Mouse (Mus musculus) thymus, postnatal 14 days (tissue): ENCODE results near the gene Rab42.
A peak's percentile ranks its signal among the peaks of the same experiment; 100 is the strongest.

Experiments
- DNase-seq: peaks from one replicate; pipeline ENCODE4 v3.0.0; 2021

Rab42 gene

DNA sequence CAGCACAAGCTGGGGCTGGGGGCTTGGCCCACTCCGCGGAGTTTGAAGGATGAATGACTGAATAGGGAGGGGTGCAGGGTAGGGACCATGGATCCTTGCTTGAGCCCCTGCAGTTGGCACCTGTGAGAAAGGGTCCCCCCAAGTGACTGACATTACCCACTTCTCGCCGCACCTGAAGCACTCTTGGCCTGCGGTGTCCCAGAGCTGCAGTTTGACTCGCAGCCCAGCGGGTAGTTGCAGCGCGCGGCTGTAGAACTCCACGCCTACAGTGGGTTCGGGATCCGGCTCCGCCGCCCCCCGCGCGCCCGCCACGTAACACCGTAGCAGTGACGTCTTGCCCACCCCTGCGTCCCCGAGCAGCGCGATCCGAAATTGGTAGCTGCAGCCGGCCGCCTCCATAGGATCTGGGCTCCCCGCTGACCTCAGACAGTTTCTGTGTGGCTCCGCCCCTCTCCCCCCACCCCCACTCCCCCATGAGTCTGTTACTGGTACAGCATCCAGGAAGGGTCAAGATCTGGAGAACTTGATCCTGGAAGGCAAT, at the start of gene Rab42:
Rab42 (minus strand) TSS at position 447 of the 541 bp plus-strand sequence.
- peak; percentile 68 for DNase-seq

GRCm38 (mm10) chr4:132352739-132353138, 49.6 kb upstream of the Rab42 start:
- peak; percentile 15 for DNase-seq

GRCm38 (mm10) chr4:132351401-132351800, 48.2 kb upstream of the Rab42 start:
- no peak for DNase-seq

DNA sequence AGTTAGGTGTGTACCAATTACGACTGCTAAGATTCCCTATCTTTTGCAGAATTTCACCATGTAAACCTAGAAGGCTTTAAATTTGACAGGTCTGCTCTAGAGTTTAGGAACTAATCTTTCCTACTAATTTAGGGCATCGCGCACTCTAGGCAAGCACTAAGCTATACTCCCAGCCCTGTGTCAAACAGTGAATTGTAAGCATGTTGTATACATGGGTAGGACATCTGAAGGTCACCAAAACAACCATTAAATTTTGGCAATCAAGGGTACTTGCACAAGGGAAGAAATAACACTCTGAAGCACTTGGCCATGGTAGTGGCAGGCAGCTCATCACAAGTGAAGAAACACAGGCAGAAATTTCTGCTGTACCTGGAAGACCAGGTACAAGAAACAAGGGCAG, 47.7 kb upstream of the Rab42 start:
- no peak for DNase-seq

- no peak for DNase-seq
These were observed 47.0 kb upstream of the Rab42 start for GRCm38 (mm10) chr4:132350123-132350740.

DNA sequence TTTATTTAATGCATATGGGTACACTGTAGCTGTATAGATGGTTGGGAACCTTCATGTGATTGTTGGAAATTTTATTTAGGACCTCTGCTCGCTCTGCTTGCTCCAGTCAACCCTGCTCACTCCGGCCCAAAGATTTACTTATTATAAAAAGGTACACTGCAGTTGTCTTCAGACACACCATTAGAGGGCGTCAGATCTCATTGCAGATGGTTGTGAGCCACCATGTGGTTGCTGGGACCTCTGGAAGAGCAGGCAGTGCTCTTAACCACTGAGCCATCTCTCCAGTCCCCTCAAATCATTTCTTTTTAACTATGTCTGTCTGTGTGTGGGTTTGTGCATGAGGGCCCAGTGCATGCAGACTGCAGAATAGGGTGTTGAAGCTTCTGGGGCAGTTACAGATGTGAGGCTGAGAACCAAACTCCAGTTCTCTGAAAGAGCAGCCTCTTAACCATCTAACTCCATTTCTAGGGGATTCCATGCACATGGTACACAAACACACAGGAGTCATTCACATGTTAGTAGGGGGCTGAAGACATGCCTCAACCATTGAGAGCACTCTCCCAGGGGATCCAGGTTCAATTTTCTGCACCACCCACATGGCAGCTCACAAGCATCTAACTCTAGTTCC, 46.4 kb upstream of the Rab42 start:
- DNase-seq = no peak

GRCm38 (mm10) chr4:132346661-132347060, 43.5 kb upstream of the Rab42 start:
- DNase-seq = no peak

- DNase-seq = no peak
These were observed 43.1 kb upstream of the Rab42 start for GRCm38 (mm10) chr4:132346261-132346660.

GRCm38 (mm10) chr4:132345843-132346212, 42.6 kb upstream of the Rab42 start:
- no peak for DNase-seq

- DNase-seq = peak; percentile 94
These were observed 42.1 kb upstream of the Rab42 start for GRCm38 (mm10) chr4:132345135-132345842.

GRCm38 (mm10) chr4:132344403-132345134, 41.4 kb upstream of the Rab42 start:
- DNase-seq = no peak

- no peak for DNase-seq
These were observed 38.3 kb upstream of the Rab42 start for GRCm38 (mm10) chr4:132341451-132341850.

- DNase-seq = no peak
These were observed 35.8 kb upstream of the Rab42 start for GRCm38 (mm10) chr4:132338943-132339342.

DNA sequence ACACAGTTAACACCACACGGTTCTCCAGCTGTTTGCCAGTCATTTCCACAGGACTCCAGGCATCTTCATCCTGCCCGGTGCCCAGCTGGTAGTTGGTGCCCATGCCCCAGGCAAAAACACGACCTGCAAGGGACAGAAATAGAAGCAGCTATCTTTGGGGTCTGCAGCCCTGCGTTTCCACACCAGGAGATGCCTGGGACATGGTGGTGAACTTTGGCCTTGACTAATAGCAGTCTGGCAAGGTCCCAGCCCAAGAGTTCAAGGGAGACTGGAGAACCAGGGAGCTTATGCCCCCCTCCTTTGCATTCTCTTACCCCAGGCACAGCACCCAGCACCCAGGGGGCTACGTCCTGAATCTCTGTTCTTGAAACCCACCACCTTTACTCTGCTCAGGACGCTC, 29.7 kb upstream of the Rab42 start:
- no peak for DNase-seq

DNA sequence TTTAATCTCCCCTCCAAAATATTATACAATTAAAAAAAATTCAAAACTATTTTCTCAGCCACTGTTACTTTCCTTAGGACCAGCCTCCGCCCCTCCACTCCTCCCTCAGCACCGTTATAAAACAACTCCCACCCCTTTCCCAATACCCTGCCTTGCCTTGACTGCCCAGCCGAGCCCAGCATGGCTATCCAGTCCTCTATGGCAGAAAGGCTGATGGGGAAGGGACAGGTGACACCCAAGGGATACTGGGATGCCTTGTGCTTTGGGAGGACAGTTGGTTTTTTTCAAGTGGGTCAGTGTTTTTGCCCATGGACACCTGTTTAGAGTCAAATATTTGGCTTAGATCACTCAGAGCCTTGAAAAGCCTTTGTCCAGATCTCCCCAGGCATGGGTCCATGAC, 28.8 kb upstream of the Rab42 start:
- no peak for DNase-seq

GRCm38 (mm10) chr4:132329835-132330354, 26.7 kb upstream of the Rab42 start:
- no peak for DNase-seq

GRCm38 (mm10) chr4:132329115-132329834, 26.1 kb upstream of the Rab42 start, which contains the start of gene Trnau1ap:
TSS of gene Trnau1ap (minus strand) at chr4:132329538.
- peak; percentile 93 for DNase-seq

GRCm38 (mm10) chr4:132328391-132328982, 25.3 kb upstream of the Rab42 start:
- no peak for DNase-seq

DNA sequence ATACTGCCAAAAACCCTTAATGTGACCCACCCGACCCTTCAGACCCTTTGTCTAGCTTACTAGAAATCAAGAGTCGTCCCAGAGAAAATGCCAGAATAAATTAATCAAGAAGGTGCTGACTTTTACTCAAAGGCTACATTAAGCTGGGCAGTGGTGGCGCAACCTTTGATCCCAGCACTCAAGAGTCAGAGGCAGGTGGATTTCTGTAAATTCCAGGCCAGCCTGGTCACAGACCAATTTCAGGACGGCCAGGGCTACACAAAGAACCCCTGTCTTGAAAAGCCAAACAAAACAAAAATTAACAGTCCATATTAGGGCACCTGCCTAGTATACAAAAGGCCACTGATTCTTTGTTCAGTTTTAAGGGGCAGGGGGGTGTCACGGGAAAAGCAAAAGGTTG, 23.3 kb upstream of the Rab42 start:
- no peak for DNase-seq

- DNase-seq = no peak
These were observed 12.5 kb upstream of the Rab42 start for GRCm38 (mm10) chr4:132315711-132316110.

DNA sequence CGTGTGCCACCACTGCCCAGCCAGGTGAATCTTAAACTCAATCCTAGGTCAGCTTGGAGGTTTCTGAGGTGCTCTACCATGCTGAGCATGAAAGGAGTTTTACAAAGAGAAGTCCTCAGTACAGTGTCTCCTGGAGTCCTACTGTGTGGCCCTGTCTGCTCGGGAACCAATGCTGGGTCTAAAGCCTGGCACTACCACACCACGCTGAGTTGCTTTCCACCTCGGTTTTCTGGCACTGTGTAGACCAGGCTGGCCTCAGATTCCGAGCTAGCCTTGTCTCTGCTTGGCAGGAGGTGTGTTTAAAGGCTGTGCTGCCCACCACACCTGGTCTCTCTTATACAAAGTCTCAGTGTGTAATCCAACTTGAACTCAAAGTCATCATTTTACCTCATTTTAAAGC, 9.4 kb upstream of the Rab42 start:
- DNase-seq = no peak

- DNase-seq = no peak
These were observed 8.6 kb upstream of the Rab42 start for GRCm38 (mm10) chr4:132311801-132312200.
